Mouse (Mus musculus) forebrain, postnatal 0 days (tissue): Measurements from ENCODE around the gene Rasgef1b. TPM values are rescaled to one million over a fixed set of nuclear protein-coding genes. Genes with fewer than 3 reads are reported as not detected.

Experiments used
- ATAC-seq: fragments of 200-750 bp; cut with Nextera tagmentation; 2 replicates; pipeline ENCODE4 v1.8.0; 2017; ENCODE audit warnings: mild to moderate bottlenecking, moderate library complexity
- DNase-seq: peaks from one replicate; pipeline ENCODE4 v3.0.0-alpha.2; 2015
- H3K27ac ChIP-seq: fragments of 300-500 bp; sonication (generic); 2 replicates; pipeline ENCODE4 v1.5.1; 2014; ENCODE audit warnings: low read depth, mild to moderate bottlenecking, antibody characterized with exemption, low read length, moderate library complexity, mixed read lengths
- H3K27me3 ChIP-seq: fragments of 300-500 bp; sonication (generic); 2 replicates; pipeline ENCODE4 v1.6.1; 2014; ENCODE audit warnings: mild to moderate bottlenecking, low read length, mixed read lengths; ENCODE audit not compliant: insufficient read depth
- H3K36me3 ChIP-seq: fragments of 300-500 bp; sonication (generic); 2 replicates; pipeline ENCODE4 v1.6.1; 2014; ENCODE audit warnings: mild to moderate bottlenecking, moderate library complexity; ENCODE audit not compliant: insufficient read depth
- H3K4me1 ChIP-seq: fragments of 300-500 bp; sonication (generic); 2 replicates; pipeline ENCODE4 v1.6.1; 2014; ENCODE audit warnings: antibody characterized with exemption; ENCODE audit not compliant: insufficient read depth
- H3K4me2 ChIP-seq: fragments of 300-500 bp; sonication (generic); 2 replicates; pipeline ENCODE4 v1.6.1; 2014; ENCODE audit warnings: low read depth, mild to moderate bottlenecking, moderate library complexity
- H3K4me3 ChIP-seq: fragments of 300-500 bp; sonication (generic); 2 replicates; pipeline ENCODE4 v1.5.1; 2014; ENCODE audit warnings: low read depth, low read length, mixed read lengths
- H3K9ac ChIP-seq: fragments of 300-500 bp; sonication (generic); 2 replicates; pipeline ENCODE4 v1.6.1; 2014; ENCODE audit warnings: mild to moderate bottlenecking
- H3K9me3 ChIP-seq: fragments of 300-500 bp; sonication (generic); 2 replicates; pipeline ENCODE4 v1.6.1; 2016; ENCODE audit warnings: low read length
- CTCF ChIP-seq: sonication (generic); IDR thresholded peaks from 2 replicates; pipeline ENCODE4 v1.5.1; 2016; ENCODE audit warnings: antibody characterized with exemption, control low read depth, low read depth
- WGBS: fragments of 180-500 bp; shearing (Covaris S2); extraction: QIAGEN DNeasy Blood & Tissue Kit; methylation state at CpG from one replicate; pipeline ENCODE4 v1.1.7; 2014; 5-methylcytosine and 5-hydroxymethylcytosine counted together
- polyA plus RNA-seq: library from polyadenylated mRNA; unstranded; fragments of >200 nt; fragmentation: Nextera tagmentation; extraction: Ambion mirVana; gene quantifications from 2 replicates; pipeline ENCODE4 v1.2.1, GENCODE M21; 2015
- total RNA-seq: library from RNA; depleted of rRNA; stranded (reverse); fragments of >200 nt; gene quantifications from 2 replicates; pipeline ENCODE4 v1.2.3, GENCODE M21; 2014

Gene Rasgef1b
- total and polyA plus RNA-seq, 2 experiments from 2014 or later = 49.6 to 51.0 TPM

GRCm38 (mm10) chr5:99288262-99288661 is 440.6 kb downstream of the Rasgef1b start:
- no peaks in the 10 kb centered on the region for H3K36me3 ChIP-seq
- WGBS = 79% methylated on average over 4 of the region's 4 CpGs
- no peak overlapping the region for H3K4me3 ChIP-seq
- ATAC-seq (no peak), DNase-seq (no peak)
- no peak overlapping the region for H3K9ac ChIP-seq
- TF ChIP-seq CTCF = no peak
- no peaks in the 10 kb centered on the region for H3K4me1 ChIP-seq
- no peaks in the 10 kb centered on the region for H3K27me3 ChIP-seq
- no peak overlapping the region for H3K27ac ChIP-seq
- H3K9me3 ChIP-seq = no peaks in the 10 kb centered on the region
- H3K4me2 ChIP-seq = no peak overlapping the region

GRCm38 (mm10) chr5:99287647-99288185 is 441.1 kb downstream of the Rasgef1b start:
- Histone ChIP-seq H3K27ac (no peak overlapping the region), H3K4me1 (no peaks in the 10 kb centered on the region), H3K4me2 (no peak overlapping the region), H3K27me3 (no peaks in the 10 kb centered on the region), H3K36me3 (no peaks in the 10 kb centered on the region), H3K9ac (no peak overlapping the region), H3K4me3 (no peak overlapping the region), H3K9me3 (no peaks in the 10 kb centered on the region)
- no peak for TF ChIP-seq CTCF
- ATAC-seq (no peak), DNase-seq (no peak)
- 88% methylated on average over 6 of the region's 6 CpGs for WGBS

- H3K27ac ChIP-seq = no peak overlapping the region
- H3K9me3 ChIP-seq = no peaks in the 10 kb centered on the region
- no peak for ATAC-seq
- H3K27me3 ChIP-seq = no peaks in the 10 kb centered on the region
- no peak for TF ChIP-seq CTCF
- DNase-seq = no peak
- no peak overlapping the region for H3K4me2 ChIP-seq
- no peak overlapping the region for H3K9ac ChIP-seq
- no peaks in the 10 kb centered on the region for H3K4me1 ChIP-seq
- H3K36me3 ChIP-seq = no peaks in the 10 kb centered on the region
- 88% methylated on average over 6 of the region's 6 CpGs for WGBS
- H3K4me3 ChIP-seq = no peak overlapping the region
Observed at GRCm38 (mm10) chr5:99286575-99286974, 442.3 kb downstream of the Rasgef1b start.

GRCm38 (mm10) chr5:99286024-99286423 is 442.8 kb downstream of the Rasgef1b start:
- no peak overlapping the region for H3K4me3 ChIP-seq
- H3K9me3 ChIP-seq = no peaks in the 10 kb centered on the region
- H3K4me2 ChIP-seq = no peak overlapping the region
- no peak for TF ChIP-seq CTCF
- no peaks in the 10 kb centered on the region for H3K4me1 ChIP-seq
- H3K9ac ChIP-seq = no peak overlapping the region
- no peak overlapping the region for H3K27ac ChIP-seq
- DNase-seq = no peak
- H3K36me3 ChIP-seq = no peaks in the 10 kb centered on the region
- ATAC-seq = no peak
- no peaks in the 10 kb centered on the region for H3K27me3 ChIP-seq
- WGBS = 92% methylated on average over 6 of the region's 6 CpGs

GRCm38 (mm10) chr5:99284369-99284768 is 444.5 kb downstream of the Rasgef1b start:
- Histone ChIP-seq H3K9me3 (no peaks in the 10 kb centered on the region), H3K27ac (no peak overlapping the region), H3K4me3 (no peak overlapping the region), H3K27me3 (no peaks in the 10 kb centered on the region), H3K4me1 (no peaks in the 10 kb centered on the region), H3K4me2 (no peak overlapping the region), H3K36me3 (no peaks in the 10 kb centered on the region), H3K9ac (no peak overlapping the region)
- no peak for DNase-seq
- ATAC-seq = no peak
- TF ChIP-seq CTCF = no peak
- WGBS = 97% methylated on average over 7 of the region's 7 CpGs

- ATAC-seq = no peak
- no peak for TF ChIP-seq CTCF
- H3K27ac ChIP-seq = no peak overlapping the region
- DNase-seq = no peak
- H3K4me2 ChIP-seq = no peak overlapping the region
- no peaks in the 10 kb centered on the region; the same call in 1 of the 2 replicates for H3K4me1 ChIP-seq
- H3K9ac ChIP-seq = no peak overlapping the region
- H3K4me3 ChIP-seq = no peak overlapping the region
- H3K9me3 ChIP-seq = no peaks in the 10 kb centered on the region
- 87% methylated on average over 3 of the region's 3 CpGs for WGBS
- no peaks in the 10 kb centered on the region for H3K27me3 ChIP-seq
- no peaks in the 10 kb centered on the region for H3K36me3 ChIP-seq
Observed at GRCm38 (mm10) chr5:99283636-99284035, 445.2 kb downstream of the Rasgef1b start.

GRCm38 (mm10) chr5:99280536-99280935 is 448.3 kb downstream of the Rasgef1b start:
- H3K4me1 ChIP-seq = no peaks in the 10 kb centered on the region; the same call in none of the 2 replicates
- ATAC-seq = no peak
- no peak for TF ChIP-seq CTCF
- H3K9me3 ChIP-seq = no peaks in the 10 kb centered on the region
- no peaks in the 10 kb centered on the region for H3K27me3 ChIP-seq
- H3K4me2 ChIP-seq = no peak overlapping the region
- no peaks in the 10 kb centered on the region for H3K36me3 ChIP-seq
- WGBS = 85% methylated on average over 5 of the region's 5 CpGs
- DNase-seq = no peak
- H3K9ac ChIP-seq = no peak overlapping the region
- H3K27ac ChIP-seq = no peak overlapping the region
- H3K4me3 ChIP-seq = no peak overlapping the region
